Mouse (Mus musculus) hindbrain, embryonic 11.5 days (tissue): ENCODE results near the gene Atad2b. TPM values are rescaled to one million over a fixed set of nuclear protein-coding genes. Genes with fewer than 3 reads are reported as not detected.
"Not testable (repeated sequence)": the region's sequence is repeated elsewhere in the genome, so short reads cannot be mapped to it uniquely, and the experiment has no call there.

Source experiments
- ATAC-seq: fragments of 200-750 bp; cut with Nextera tagmentation; 2 replicates; pipeline ENCODE4 v1.8.0; 2017; ENCODE audit warnings: mild to moderate bottlenecking, moderate TSS enrichment, moderate library complexity; ENCODE audit not compliant: low FRiP score
- DNase-seq: peaks from one replicate; pipeline ENCODE4 v3.0.0-alpha.2; 2015; ENCODE audit warnings: low spot score
- H3K27ac ChIP-seq: fragments of 300-500 bp; sonication (generic); 2 replicates; pipeline ENCODE4 v1.5.1; 2014; ENCODE audit warnings: mild to moderate bottlenecking, low read depth, low read length
- H3K27me3 ChIP-seq: fragments of 300-500 bp; sonication (generic); 2 replicates; pipeline ENCODE4 v1.6.1; 2014; ENCODE audit warnings: mild to moderate bottlenecking, low read length, moderate library complexity, mixed read lengths; ENCODE audit not compliant: control insufficient read depth, insufficient read depth
- H3K36me3 ChIP-seq: fragments of 300-500 bp; sonication (generic); 2 replicates; pipeline ENCODE4 v1.6.1; 2014; ENCODE audit warnings: mild to moderate bottlenecking, low read length, moderate library complexity, mixed read lengths; ENCODE audit not compliant: control insufficient read depth, insufficient read depth
- H3K4me1 ChIP-seq: fragments of 300-500 bp; sonication (generic); replicated peaks from 2 replicates; pipeline ENCODE4 v1.6.1; 2014; ENCODE audit warnings: low read length, mixed read lengths; ENCODE audit not compliant: control insufficient read depth, insufficient read depth
- H3K4me2 ChIP-seq: fragments of 300-500 bp; sonication (generic); replicated peaks from 2 replicates; pipeline ENCODE4 v1.6.1; 2014; ENCODE audit warnings: mild to moderate bottlenecking, low read depth, low read length
- H3K4me3 ChIP-seq: fragments of 300-500 bp; sonication (generic); 2 replicates; pipeline ENCODE4 v1.5.1; 2014; ENCODE audit warnings: low read depth, low read length
- H3K9ac ChIP-seq: fragments of 300-500 bp; sonication (generic); 2 replicates; pipeline ENCODE4 v1.6.1; 2014; ENCODE audit warnings: low read depth, low read length
- H3K9me3 ChIP-seq: fragments of 300-500 bp; sonication (generic); 2 replicates; pipeline ENCODE4 v1.6.1; 2016; ENCODE audit warnings: low read length; ENCODE audit not compliant: control insufficient read depth
- WGBS: fragments of 180-500 bp; shearing (Covaris S2); extraction: QIAGEN DNeasy Blood & Tissue Kit; methylation state at CpG from one replicate; pipeline ENCODE4 v1.1.7; 2014; 5-methylcytosine and 5-hydroxymethylcytosine counted together
- polyA plus RNA-seq: library from polyadenylated mRNA; unstranded; fragments of >200 nt; fragmentation: Nextera tagmentation; extraction: Ambion mirVana; gene quantifications from 2 replicates; pipeline ENCODE4 v1.2.1, GENCODE M21; 2014

The Atad2b gene
- polyA plus RNA-seq, 1 experiment from 2014 or later: 25.2 TPM

DNA sequence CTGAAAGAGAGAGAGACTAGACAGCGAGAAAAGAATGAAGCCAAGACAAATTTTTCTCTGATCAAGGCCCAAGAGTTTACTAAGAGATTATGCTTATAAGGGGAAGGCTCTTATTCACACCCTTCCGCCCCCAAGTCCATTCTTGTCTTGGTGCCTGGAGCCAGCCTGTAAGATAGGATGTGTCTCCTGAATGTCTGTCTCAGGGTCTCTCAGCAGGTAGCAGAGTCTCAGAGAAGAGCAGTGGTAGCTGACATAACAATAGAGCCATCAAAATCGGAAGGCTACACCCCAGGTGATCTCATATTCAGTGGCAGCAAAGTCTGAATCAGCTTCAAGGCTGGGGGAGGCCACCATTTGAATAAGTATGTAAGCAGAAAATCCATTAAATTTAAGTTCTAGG lies 88.6 kb downstream of the Atad2b start:
- not testable (repeated sequence) for H3K27me3 ChIP-seq, H3K9me3 ChIP-seq, ATAC-seq, H3K4me2 ChIP-seq, H3K27ac ChIP-seq, H3K9ac ChIP-seq, H3K36me3 ChIP-seq, H3K4me1 ChIP-seq, DNase-seq, H3K4me3 ChIP-seq
- 63% methylated on average over 3 of the region's 3 CpGs for WGBS

DNA sequence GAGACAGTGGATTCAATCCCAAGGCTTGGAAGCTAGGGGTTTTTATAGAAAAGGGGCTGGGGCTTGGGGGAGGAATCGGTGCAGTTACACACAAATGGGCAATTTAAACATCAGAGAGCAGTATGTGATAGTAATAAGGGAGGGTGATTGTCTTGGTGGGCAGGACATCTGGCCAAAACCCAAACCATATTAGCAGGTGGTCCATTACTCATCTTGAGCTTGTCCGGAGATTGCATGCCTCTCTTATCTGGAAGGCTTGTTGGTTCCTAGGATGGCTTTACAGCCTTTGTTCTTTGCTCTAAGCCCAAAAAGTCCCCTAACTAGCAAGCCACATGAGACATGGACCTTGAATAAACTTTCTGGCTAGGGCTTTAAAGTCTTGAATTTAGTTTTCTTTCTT lies 91.5 kb downstream of the Atad2b start:
- H3K36me3 ChIP-seq, H3K9me3 ChIP-seq, H3K27ac ChIP-seq, ATAC-seq, H3K4me3 ChIP-seq, H3K9ac ChIP-seq, H3K27me3 ChIP-seq, DNase-seq, H3K4me2 ChIP-seq, H3K4me1 ChIP-seq: not testable (repeated sequence)
- WGBS: 85% methylated on average over 2 of the region's 2 CpGs

DNA sequence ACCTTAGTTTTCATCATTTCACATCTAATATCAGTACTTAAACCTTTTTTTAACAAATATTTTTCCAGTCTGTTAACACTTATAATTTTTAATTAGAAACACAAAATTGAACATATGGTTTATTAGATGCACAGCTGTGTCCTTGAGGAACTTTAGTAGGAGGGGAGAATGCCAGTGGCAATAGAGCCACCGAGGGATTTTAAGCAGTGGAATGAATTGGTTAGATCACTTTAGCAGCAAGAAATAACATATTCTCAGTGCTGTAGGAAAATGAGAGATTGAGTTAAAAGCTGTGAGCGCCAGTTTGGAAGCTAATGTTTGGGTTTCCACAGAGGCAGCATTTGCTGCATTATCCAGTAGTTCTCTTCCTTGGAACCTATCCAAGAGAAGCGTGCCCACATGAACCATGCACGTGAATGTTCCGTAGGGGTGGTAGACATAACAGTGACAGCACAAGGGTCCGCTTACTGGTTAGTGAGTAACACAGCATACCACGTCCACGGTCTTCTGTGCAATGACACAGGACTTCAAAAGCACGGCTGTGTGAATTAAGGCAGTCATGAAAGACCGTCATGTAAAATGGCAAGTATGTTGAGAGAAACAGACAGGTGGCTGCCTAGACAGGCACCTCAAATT lies 108.2 kb downstream of the Atad2b start:
- Histone ChIP-seq H3K36me3 (0 out of 2 replicates have a peak, but pooled peaks cover 3% of the 10 kb centered on the region), H3K9me3 (no peaks in the 10 kb centered on the region), H3K27ac (no peak overlapping the region), H3K27me3 (no peaks in the 10 kb centered on the region), H3K4me1 (no peaks in the 10 kb centered on the region), H3K4me2 (no peak overlapping the region), H3K4me3 (no peak overlapping the region), H3K9ac (no peak overlapping the region)
- ATAC-seq: no peak
- 95% methylated on average over 10 of the region's 10 CpGs for WGBS
- no peak for DNase-seq

DNA sequence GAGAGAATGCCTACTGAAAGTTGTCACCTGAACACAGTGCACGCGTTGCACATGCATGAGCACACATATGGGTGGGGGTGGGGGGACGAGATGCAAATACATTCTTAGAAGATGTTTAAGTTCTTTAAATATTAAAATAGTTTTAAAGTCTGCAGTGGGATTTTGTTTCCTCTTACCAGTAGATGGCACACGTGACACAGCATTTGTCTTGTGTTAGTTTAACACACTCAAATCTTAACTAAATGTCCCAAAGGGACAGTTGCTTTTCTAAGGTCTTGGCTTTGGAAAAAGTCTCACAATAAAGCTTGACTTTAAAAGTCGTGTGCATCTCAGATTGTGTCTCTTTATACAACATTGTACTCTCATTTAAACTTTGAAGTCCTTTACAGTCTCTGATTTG lies 111.9 kb downstream of the Atad2b start:
- no peaks in the 10 kb centered on the region for H3K4me1 ChIP-seq
- WGBS: 86% methylated on average over 5 of the region's 5 CpGs
- H3K27me3 ChIP-seq: no peaks in the 10 kb centered on the region
- H3K4me3 ChIP-seq: no peak overlapping the region
- H3K9ac ChIP-seq: no peak overlapping the region
- DNase-seq: no peak
- no peak overlapping the region for H3K27ac ChIP-seq
- H3K36me3 ChIP-seq: 0 out of 2 replicates have a peak, but pooled peaks cover 3% of the 10 kb centered on the region
- H3K9me3 ChIP-seq: no peaks in the 10 kb centered on the region
- ATAC-seq: no peak
- H3K4me2 ChIP-seq: no peak overlapping the region

GRCm38 (mm10) chr12:5038008-5038407 lies 120.9 kb downstream of the Atad2b start:
- Histone ChIP-seq H3K9ac (no peak overlapping the region), H3K4me3 (no peak overlapping the region), H3K27me3 (no peaks in the 10 kb centered on the region), H3K4me1 (no peaks in the 10 kb centered on the region), H3K27ac (no peak overlapping the region), H3K4me2 (no peak overlapping the region), H3K36me3 (0 out of 2 replicates have a peak, but pooled peaks cover 2% of the 10 kb centered on the region), H3K9me3 (no peaks in the 10 kb centered on the region)
- ATAC-seq (no peak), DNase-seq (no peak)
- 97% methylated on average over 2 of the region's 2 CpGs for WGBS

DNA sequence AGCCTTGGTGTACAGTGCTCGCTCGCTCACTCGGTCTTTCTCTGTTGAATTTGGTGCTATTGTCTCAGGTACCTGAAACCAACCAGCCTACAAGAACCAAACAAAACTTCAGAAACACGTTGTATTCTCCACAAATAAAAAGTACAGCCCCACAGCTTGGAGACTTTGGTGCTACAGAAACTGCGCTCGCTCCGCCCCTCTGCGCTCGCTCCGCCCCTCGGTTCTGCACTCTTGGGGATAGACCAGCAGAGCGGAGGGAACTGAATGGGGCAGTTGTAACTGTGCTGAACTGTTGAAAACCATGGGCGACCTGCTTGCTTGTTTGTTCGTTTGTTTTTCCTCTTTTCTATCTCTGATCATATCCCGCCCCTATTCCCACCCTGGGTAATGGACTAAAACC lies 127.0 kb downstream of the Atad2b start:
- DNase-seq (no peak), ATAC-seq (no peak)
- WGBS: 86% methylated on average over 15 of the region's 15 CpGs
- H3K9me3 ChIP-seq: no peaks in the 10 kb centered on the region
- no peak overlapping the region for H3K4me2 ChIP-seq
- no peak overlapping the region for H3K9ac ChIP-seq
- no peaks in the 10 kb centered on the region for H3K36me3 ChIP-seq
- H3K27me3 ChIP-seq: no peaks in the 10 kb centered on the region
- H3K4me1 ChIP-seq: no peaks in the 10 kb centered on the region
- H3K4me3 ChIP-seq: no peak overlapping the region
- no peak overlapping the region for H3K27ac ChIP-seq

GRCm38 (mm10) chr12:5048104-5048503 lies 131.0 kb downstream of the Atad2b start:
- 93% methylated on average over 4 of the region's 4 CpGs for WGBS
- no peaks in the 10 kb centered on the region for H3K36me3 ChIP-seq
- no peaks in the 10 kb centered on the region for H3K9me3 ChIP-seq
- no peak overlapping the region for H3K4me3 ChIP-seq
- H3K4me2 ChIP-seq: no peak overlapping the region
- no peak overlapping the region for H3K9ac ChIP-seq
- no peak for ATAC-seq
- H3K27me3 ChIP-seq: no peaks in the 10 kb centered on the region
- H3K4me1 ChIP-seq: no peaks in the 10 kb centered on the region
- H3K27ac ChIP-seq: no peak overlapping the region
- no peak for DNase-seq

GRCm38 (mm10) chr12:5067590-5067989 lies 150.4 kb downstream of the Atad2b start:
- Histone ChIP-seq H3K36me3 (no peaks in the 10 kb centered on the region), H3K9me3 (no peaks in the 10 kb centered on the region), H3K4me2 (no peak overlapping the region), H3K27ac (no peak overlapping the region), H3K4me1 (no peaks in the 10 kb centered on the region), H3K27me3 (no peaks in the 10 kb centered on the region), H3K9ac (no peak overlapping the region), H3K4me3 (no peak overlapping the region)
- no peak for DNase-seq
- ATAC-seq: no peak
- 58% methylated on average over 3 of the region's 3 CpGs for WGBS

DNA sequence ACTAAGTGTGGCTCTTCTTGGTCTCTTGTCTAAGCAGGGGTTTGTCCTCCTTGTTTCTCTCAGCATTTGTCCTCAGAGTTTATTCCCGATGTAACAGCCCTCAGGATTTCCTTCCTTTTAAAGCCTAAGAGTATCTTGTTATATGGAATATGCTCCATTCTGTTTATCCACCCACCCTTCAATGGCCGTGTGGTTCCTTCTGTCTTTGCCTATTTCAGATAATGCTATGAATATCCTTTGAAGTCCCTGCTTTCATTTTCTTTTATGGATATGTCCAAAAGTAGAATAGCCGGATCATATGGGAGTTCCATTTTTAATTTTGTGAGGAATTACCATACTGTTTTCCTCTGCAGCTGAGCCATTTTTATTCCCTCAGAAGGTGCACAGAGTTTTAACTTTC lies 153.0 kb downstream of the Atad2b start:
- Histone ChIP-seq H3K4me2 (no peak overlapping the region), H3K27ac (no peak overlapping the region), H3K4me3 (no peak overlapping the region), H3K9ac (no peak overlapping the region), H3K9me3 (no peaks in the 10 kb centered on the region), H3K27me3 (no peaks in the 10 kb centered on the region), H3K36me3 (no peaks in the 10 kb centered on the region), H3K4me1 (no peaks in the 10 kb centered on the region)
- DNase-seq (no peak), ATAC-seq (no peak)
- WGBS: 78% methylated on average over 3 of the region's 3 CpGs
